In genomic region chr8:94089715-94090114, GRCm38 (mm10) we compare ENCODE assay signal across 26 mouse cellular contexts. TPM values are rescaled to one million over a fixed set of nuclear protein-coding genes. Genes with fewer than 3 reads are reported as not detected.
"Had no signal": no experiment of that assay in that cellular context is flagged by ENCODE, and none has a peak within 500 bp of the region (broad histone marks: within the 10 kb centered on the region; RNA-seq: fewer than 3 reads in every experiment).

No protein-coding gene starts in this region.

- H3K4me3 ChIP-seq: kidney, embryonic 15.5 days; limb, embryonic 13.5 days; liver, embryonic 13.5 days; megakaryocyte, embryonic 14.5 days; midbrain, embryonic 10.5 days; midbrain, embryonic 13.5 days; neural tube, embryonic 13.5 days; stomach, embryonic 15.5 days had no signal

- H3K36me3 ChIP-seq: liver, embryonic 13.5 days; stomach, embryonic 15.5 days had no signal

- DNase-seq: kidney, adult 2 months; kidney, postnatal 10 days; kidney, postnatal 36 days; left cerebral cortex, postnatal 4 days; liver, embryonic 13.5 days; lung, adult 2 months; lung, postnatal 14 days; lung, postnatal 4 days; retina, postnatal 1 day; right cerebral cortex, postnatal 25 days; spleen, adult 18-20 months; thymus, postnatal 36 days had no signal

- H3K27ac ChIP-seq: kidney, embryonic 15.5 days; limb, embryonic 13.5 days; liver, embryonic 13.5 days; midbrain, embryonic 10.5 days; midbrain, embryonic 13.5 days; neural tube, embryonic 13.5 days; stomach, embryonic 15.5 days had no signal

- H3K4me1 ChIP-seq: kidney, embryonic 15.5 days; liver, embryonic 13.5 days; midbrain, embryonic 10.5 days; midbrain, embryonic 13.5 days; neural tube, embryonic 13.5 days; stomach, embryonic 15.5 days had no signal

- H3K4me2 ChIP-seq: kidney, embryonic 15.5 days; limb, embryonic 13.5 days; liver, embryonic 13.5 days; midbrain, embryonic 13.5 days; neural tube, embryonic 13.5 days; stomach, embryonic 15.5 days had no signal

- H3K9ac ChIP-seq: kidney, embryonic 15.5 days; limb, embryonic 13.5 days; liver, embryonic 13.5 days; midbrain, embryonic 13.5 days; neural tube, embryonic 13.5 days; stomach, embryonic 15.5 days had no signal

- ATAC-seq: midbrain, embryonic 13.5 days had no signal

- H3K9me3 ChIP-seq: kidney, embryonic 15.5 days; limb, embryonic 13.5 days; liver, embryonic 13.5 days; megakaryocyte, embryonic 14.5 days; midbrain, embryonic 10.5 days; midbrain, embryonic 13.5 days; neural tube, embryonic 13.5 days; stomach, embryonic 15.5 days had no signal

- H3K27me3 ChIP-seq: kidney, embryonic 15.5 days; limb, embryonic 13.5 days; liver, embryonic 13.5 days; midbrain, embryonic 13.5 days; neural tube, embryonic 13.5 days; stomach, embryonic 15.5 days had no signal

RNA-seq across cellular contexts. Expression of gene Mt4, which starts 47.3 kb away (rescaled TPM):
- total RNA-seq: layer of hippocampus, postnatal 14 days; left cerebral cortex, adult 8-10 months; left cerebral cortex, postnatal 14 days; left cerebral cortex, postnatal 4 days; liver, adult 2 months; neutrophil, adult 5-6 weeks had no signal
- polyA plus RNA-seq: kidney, adult 2 months; kidney, embryonic 15.5 days; limb, embryonic 13.5 days; liver, adult 2 months; lung, embryonic 16.5 days; midbrain, embryonic 10.5 days; midbrain, embryonic 13.5 days; neural tube, embryonic 13.5 days; urinary bladder, adult 2 months had no signal
